Mouse (Mus musculus) embryonic facial prominence, embryonic 14.5 days (tissue): ENCODE results near the gene Arrdc2. TPM values are rescaled to one million over a fixed set of nuclear protein-coding genes. Genes with fewer than 3 reads are reported as not detected.
"Not testable (repeated sequence)": the region's sequence is repeated elsewhere in the genome, so short reads cannot be mapped to it uniquely, and the experiment has no call there.

Source experiments
- ATAC-seq: fragments of 200-750 bp; cut with Nextera tagmentation; 2 replicates; pipeline ENCODE4 v1.8.0; 2017; ENCODE audit warnings: low read depth, moderate number of reproducible peaks, moderate TSS enrichment
- DNase-seq: peaks from one replicate; pipeline ENCODE4 v3.0.0-alpha.2; 2015; ENCODE audit warnings: low spot score
- H3K27ac ChIP-seq: fragments of 300-500 bp; sonication (generic); replicated peaks from 2 replicates; pipeline ENCODE4 v1.5.1; 2014; ENCODE audit warnings: low read depth, mild to moderate bottlenecking, low read length, moderate library complexity
- H3K27me3 ChIP-seq: fragments of 300-500 bp; sonication (generic); replicated peaks from 2 replicates; pipeline ENCODE4 v1.6.1; 2014; ENCODE audit warnings: low read length; ENCODE audit not compliant: control insufficient read depth, insufficient read depth
- H3K36me3 ChIP-seq: fragments of 300-500 bp; sonication (generic); 2 replicates; pipeline ENCODE4 v1.6.1; 2014; ENCODE audit warnings: low read length, mixed read lengths; ENCODE audit not compliant: control insufficient read depth, insufficient read depth
- H3K4me1 ChIP-seq: fragments of 300-500 bp; sonication (generic); 2 replicates; pipeline ENCODE4 v1.6.1; 2014; ENCODE audit warnings: antibody characterized with exemption, low read length; ENCODE audit not compliant: control insufficient read depth, insufficient read depth
- H3K4me2 ChIP-seq: fragments of 300-500 bp; sonication (generic); 2 replicates; pipeline ENCODE4 v1.6.1; 2014; ENCODE audit warnings: low read depth, mild to moderate bottlenecking, low read length, moderate library complexity, mixed read lengths
- H3K4me3 ChIP-seq: fragments of 300-500 bp; sonication (generic); 2 replicates; pipeline ENCODE4 v1.5.1; 2014; ENCODE audit warnings: low read depth, mild to moderate bottlenecking, low read length
- H3K9ac ChIP-seq: fragments of 300-500 bp; sonication (generic); 2 replicates; pipeline ENCODE4 v1.6.1; 2014; ENCODE audit warnings: low read depth, mild to moderate bottlenecking, low read length, moderate library complexity, mixed read lengths
- H3K9me3 ChIP-seq: fragments of 300-500 bp; sonication (generic); 2 replicates; pipeline ENCODE4 v1.6.1; 2016; ENCODE audit warnings: low read length; ENCODE audit not compliant: control insufficient read depth
- WGBS: fragments of 180-500 bp; shearing (Covaris S2); extraction: QIAGEN DNeasy Blood & Tissue Kit; methylation state at CpG from one replicate; pipeline ENCODE4 v1.1.7; 2014; 5-methylcytosine and 5-hydroxymethylcytosine counted together
- polyA plus RNA-seq: library from polyadenylated mRNA; unstranded; fragments of >200 nt; fragmentation: Nextera tagmentation; extraction: Ambion mirVana; gene quantifications from 2 replicates; pipeline ENCODE4 v1.2.1, GENCODE M21; 2014

Arrdc2 gene
- polyA plus RNA-seq, 1 experiment from 2014 or later = 5.4 TPM

GRCm38 (mm10) chr8:70827796-70828195 is 11.7 kb downstream of the Arrdc2 start:
- H3K27ac ChIP-seq = no peak overlapping the region
- no peak overlapping the region for H3K9ac ChIP-seq
- no peaks in the 10 kb centered on the region for H3K4me1 ChIP-seq
- H3K9me3 ChIP-seq = peaks cover 5% of the 10 kb centered on the region; the same call in 1 of the 2 replicates
- H3K4me3 ChIP-seq = no peak overlapping the region
- H3K27me3 ChIP-seq = no peaks in the 10 kb centered on the region
- WGBS = 89% methylated on average over 1 of the region's 1 CpGs
- no peaks in the 10 kb centered on the region for H3K36me3 ChIP-seq
- no peak for ATAC-seq
- no peak for DNase-seq
- no peak overlapping the region for H3K4me2 ChIP-seq

- no peak overlapping the region for H3K4me3 ChIP-seq
- WGBS = 98% methylated on average over 2 of the region's 2 CpGs
- H3K36me3 ChIP-seq = no peaks in the 10 kb centered on the region
Measured at GRCm38 (mm10) chr8:70827010-70827409, 12.5 kb downstream of the Arrdc2 start.

DNA sequence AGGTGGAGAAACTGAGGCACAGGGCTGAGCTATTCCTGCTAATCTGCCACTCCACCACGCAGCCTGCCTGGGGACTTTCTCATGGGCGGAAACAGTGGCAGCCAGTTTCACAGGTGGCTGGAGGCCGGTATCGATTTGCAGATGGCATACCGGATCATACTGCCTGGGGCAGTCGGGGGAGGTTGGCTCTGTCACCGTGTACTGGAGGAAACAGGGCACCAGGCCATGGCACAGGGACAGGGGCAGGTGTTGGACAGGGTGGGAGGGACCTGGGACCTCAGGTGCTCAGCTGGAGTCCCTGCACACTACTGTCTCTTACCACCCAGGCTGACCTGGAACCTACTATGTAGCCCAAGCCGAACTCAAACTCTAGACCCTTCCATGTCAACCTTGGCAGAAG is 13.7 kb downstream of the Arrdc2 start:
- H3K36me3 ChIP-seq = no peaks in the 10 kb centered on the region
- no peak overlapping the region for H3K4me3 ChIP-seq
- H3K27me3 ChIP-seq = no peaks in the 10 kb centered on the region
- no peaks in the 10 kb centered on the region for H3K4me1 ChIP-seq
- H3K9ac ChIP-seq = no peak overlapping the region
- WGBS = 78% methylated on average over 8 of the region's 8 CpGs
- H3K4me2 ChIP-seq = no peak overlapping the region
- no peak for ATAC-seq
- no peak overlapping the region for H3K27ac ChIP-seq
- H3K9me3 ChIP-seq = peaks cover 5% of the 10 kb centered on the region; the same call in 1 of the 2 replicates
- no peak for DNase-seq

More at GRCm38 (mm10) chr8:70827010-70827409, 12.5 kb downstream of the Arrdc2 start:
- Histone ChIP-seq H3K9me3 (peaks cover 5% of the 10 kb centered on the region; the same call in 1 of the 2 replicates), H3K9ac (no peak overlapping the region), H3K4me1 (no peaks in the 10 kb centered on the region), H3K4me2 (no peak overlapping the region), H3K27me3 (no peaks in the 10 kb centered on the region), H3K27ac (no peak overlapping the region)
- no peak for DNase-seq
- ATAC-seq = no peak

- Histone ChIP-seq H3K9me3 (peaks cover 15% of the 10 kb centered on the region; the same call in 1 of the 2 replicates), H3K4me3 (no peak overlapping the region), H3K36me3 (no peaks in the 10 kb centered on the region), H3K27me3 (no peaks in the 10 kb centered on the region), H3K4me2 (no peak overlapping the region), H3K4me1 (no peaks in the 10 kb centered on the region), H3K27ac (no peak overlapping the region), H3K9ac (no peak overlapping the region)
- 79% methylated on average over 7 of the region's 7 CpGs for WGBS
- DNase-seq (no peak), ATAC-seq (no peak)
Measured at GRCm38 (mm10) chr8:70823802-70824201, 15.7 kb downstream of the Arrdc2 start.

- H3K36me3 ChIP-seq, H3K27me3 ChIP-seq, DNase-seq, H3K4me3 ChIP-seq, H3K27ac ChIP-seq, ATAC-seq, H3K4me2 ChIP-seq, H3K4me1 ChIP-seq, H3K9ac ChIP-seq: not testable (repeated sequence)
- H3K9me3 ChIP-seq = peaks cover 21% of the 10 kb centered on the region; the same call in 1 of the 2 replicates
- WGBS = 82% methylated on average over 3 of the region's 3 CpGs
Measured at GRCm38 (mm10) chr8:70822594-70822993, 16.9 kb downstream of the Arrdc2 start.

DNA sequence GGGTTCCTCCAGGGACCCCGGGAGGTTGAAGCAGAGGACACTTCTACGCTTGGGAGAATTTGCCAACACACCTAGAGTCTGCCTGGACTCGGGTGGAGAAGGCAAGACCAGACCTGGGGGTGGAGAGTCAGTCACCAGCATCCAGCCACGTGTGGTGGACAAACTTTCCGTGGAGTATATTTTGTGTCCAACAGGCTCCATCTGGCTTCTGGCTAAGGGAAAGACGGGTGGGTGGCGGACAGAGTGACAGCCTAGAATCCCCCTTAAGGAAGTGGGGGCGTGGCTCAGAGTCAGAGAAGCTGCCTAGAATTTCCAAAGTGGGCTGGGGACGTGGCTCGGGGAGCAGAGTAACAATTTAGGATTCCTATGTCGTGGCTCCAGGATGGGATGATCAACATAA is 17.5 kb downstream of the Arrdc2 start:
- no peak for ATAC-seq

DNA sequence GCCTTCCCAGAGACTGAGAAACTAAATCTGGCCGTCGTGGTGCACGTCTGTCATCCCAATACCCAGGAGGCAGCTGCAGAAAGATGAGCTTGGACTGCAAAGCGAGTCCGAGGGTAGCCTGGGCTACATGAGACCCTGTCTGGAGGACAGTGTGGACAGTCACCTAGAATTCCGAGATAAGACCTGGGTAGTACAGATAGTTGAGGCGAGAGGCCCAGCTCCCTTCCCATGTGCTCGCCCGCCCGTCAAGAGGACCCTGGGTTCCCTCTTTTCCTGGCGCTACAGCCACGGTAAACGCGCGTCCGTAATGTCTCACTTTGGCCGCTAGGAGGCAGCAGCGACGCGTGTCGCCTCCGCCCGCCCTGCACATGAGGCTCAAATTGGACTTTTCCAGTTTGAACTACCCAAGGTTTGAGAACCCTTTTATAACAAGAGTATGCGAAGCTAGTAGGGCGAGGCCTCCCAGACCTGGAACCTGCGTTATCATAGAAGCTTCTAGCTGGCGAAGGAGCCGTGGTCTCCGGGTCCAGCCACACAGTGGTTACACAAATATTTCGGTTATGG is 18.0 kb downstream of the Arrdc2 start:
- Histone ChIP-seq H3K27ac (no peak overlapping the region), H3K27me3 (peaks cover 11% of the 10 kb centered on the region), H3K4me2 (no peak overlapping the region), H3K4me3 (no peak overlapping the region), H3K9me3 (peaks cover 16% of the 10 kb centered on the region; the same call in 1 of the 2 replicates), H3K4me1 (no peaks in the 10 kb centered on the region), H3K9ac (no peak overlapping the region), H3K36me3 (no peaks in the 10 kb centered on the region)
- peak; percentile 60 for DNase-seq
- 15% methylated on average over 30 of the region's 30 CpGs for WGBS
- ATAC-seq = peak; percentile 53; the same call in 1 of the 2 replicates

More for the DNA sequence above, 17.5 kb downstream of the Arrdc2 start:
- no peak for DNase-seq
- WGBS = 32% methylated on average over 11 of the region's 11 CpGs
- Histone ChIP-seq H3K4me2 (no peak overlapping the region), H3K27ac (no peak overlapping the region), H3K4me1 (no peaks in the 10 kb centered on the region), H3K9ac (no peak overlapping the region), H3K9me3 (peaks cover 20% of the 10 kb centered on the region; the same call in 1 of the 2 replicates), H3K36me3 (no peaks in the 10 kb centered on the region), H3K27me3 (peaks cover 6% of the 10 kb centered on the region), H3K4me3 (no peak overlapping the region)

- peaks cover 16% of the 10 kb centered on the region; the same call in 1 of the 2 replicates for H3K9me3 ChIP-seq
- peaks cover 19% of the 10 kb centered on the region for H3K27me3 ChIP-seq
- no peak overlapping the region for H3K27ac ChIP-seq
- peak; percentile 68 for ATAC-seq
- peak; percentile 78 for DNase-seq
- H3K36me3 ChIP-seq = no peaks in the 10 kb centered on the region
- no peaks in the 10 kb centered on the region for H3K4me1 ChIP-seq
- H3K4me3 ChIP-seq = no peak overlapping the region
- WGBS = 4% methylated on average over 29 of the region's 31 CpGs
- no peak overlapping the region for H3K4me2 ChIP-seq
- H3K9ac ChIP-seq = no peak overlapping the region
Measured at GRCm38 (mm10) chr8:70820101-70820935, 19.2 kb downstream of the Arrdc2 start.
